Mouse (Mus musculus) testis, postnatal 14 days (tissue): Measurements from ENCODE around the gene Macf1.
"Not testable (repeated sequence)": the region's sequence is repeated elsewhere in the genome, so short reads cannot be mapped to it uniquely, and the experiment has no call there.

Source experiments
- DNase-seq: peaks from one replicate; pipeline ENCODE4 v3.0.0; 2021; ENCODE audit warnings: low spot score

Gene Macf1

GRCm38 (mm10) chr4:123669696-123670095 lies 14.5 kb downstream of the Macf1 start:
- DNase-seq: no peak

GRCm38 (mm10) chr4:123667260-123667867 lies 16.8 kb downstream of the Macf1 start:
- DNase-seq: peak; percentile 61

- DNase-seq: no peak
Observed at GRCm38 (mm10) chr4:123666517-123666916, 17.6 kb downstream of the Macf1 start.

GRCm38 (mm10) chr4:123665681-123666278 lies 18.4 kb downstream of the Macf1 start:
- peak; percentile 41 for DNase-seq

- DNase-seq: peak; percentile 73
Observed at GRCm38 (mm10) chr4:123664951-123665661, 19.1 kb downstream of the Macf1 start.

- DNase-seq: peak; percentile 76
Observed at GRCm38 (mm10) chr4:123664021-123664950, 19.9 kb downstream of the Macf1 start.

GRCm38 (mm10) chr4:123663688-123663965 lies 20.5 kb downstream of the Macf1 start:
- peak; percentile 30 for DNase-seq

GRCm38 (mm10) chr4:123662914-123663687 lies 21.1 kb downstream of the Macf1 start:
- DNase-seq: no peak

- DNase-seq: no peak
Observed at GRCm38 (mm10) chr4:123658175-123658574, 26.0 kb downstream of the Macf1 start.

GRCm38 (mm10) chr4:123655245-123655644 lies 28.9 kb downstream of the Macf1 start:
- no peak for DNase-seq

GRCm38 (mm10) chr4:123654566-123654965 lies 29.6 kb downstream of the Macf1 start:
- no peak for DNase-seq

- not testable (repeated sequence) for DNase-seq
Observed at GRCm38 (mm10) chr4:123653446-123653845, 30.7 kb downstream of the Macf1 start.

GRCm38 (mm10) chr4:123652130-123652529 lies 32.0 kb downstream of the Macf1 start:
- no peak for DNase-seq

GRCm38 (mm10) chr4:123649131-123649530 lies 35.0 kb downstream of the Macf1 start:
- DNase-seq: no peak

- no peak for DNase-seq
Observed at GRCm38 (mm10) chr4:123647668-123648067, 36.5 kb downstream of the Macf1 start.

- DNase-seq: no peak
Observed at GRCm38 (mm10) chr4:123647109-123647508, 37.1 kb downstream of the Macf1 start.

GRCm38 (mm10) chr4:123645246-123645845 lies 38.8 kb downstream of the Macf1 start:
- no peak for DNase-seq

- no peak for DNase-seq
Observed at GRCm38 (mm10) chr4:123643561-123643960, 40.6 kb downstream of the Macf1 start.

GRCm38 (mm10) chr4:123642877-123643276 lies 41.3 kb downstream of the Macf1 start:
- no peak for DNase-seq

GRCm38 (mm10) chr4:123637136-123637535 lies 47.0 kb downstream of the Macf1 start:
- DNase-seq: no peak

GRCm38 (mm10) chr4:123635428-123635827 lies 48.7 kb downstream of the Macf1 start:
- DNase-seq: no peak
